Mouse (Mus musculus): Measurements from ENCODE around the gene Rpl13a. TPM values are rescaled to one million over a fixed set of nuclear protein-coding genes. Genes with fewer than 3 reads are reported as not detected.
"Not testable (repeated sequence)": the region's sequence is repeated elsewhere in the genome, so short reads cannot be mapped to it uniquely, and the experiment has no call there.

The Rpl13a gene
- polyA plus RNA-seq, 2 experiments from 2014 or later, result 5,632 to 7,602 TPM

DNA sequence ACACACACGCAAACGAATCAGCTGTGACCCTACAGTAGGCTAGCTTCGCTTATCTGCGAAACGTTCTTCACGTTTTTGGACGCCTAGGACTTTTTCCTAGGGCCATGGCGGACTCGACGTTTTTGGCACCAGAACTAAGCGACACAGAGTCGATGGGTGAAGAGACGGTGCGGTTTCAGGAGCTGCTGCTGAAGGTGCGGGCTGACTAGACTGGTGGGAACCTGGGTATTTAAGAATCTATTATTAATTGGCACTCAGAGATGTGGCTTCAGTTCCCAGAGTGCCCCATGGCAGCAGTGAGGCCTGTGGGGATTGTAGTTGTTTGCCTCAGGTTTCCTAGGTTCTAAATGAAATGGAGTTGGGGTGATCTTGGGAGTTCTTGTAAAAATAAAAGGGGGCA lies 27.6 kb upstream of the Rpl13a start:
- ATAC-seq, result no peak

DNA sequence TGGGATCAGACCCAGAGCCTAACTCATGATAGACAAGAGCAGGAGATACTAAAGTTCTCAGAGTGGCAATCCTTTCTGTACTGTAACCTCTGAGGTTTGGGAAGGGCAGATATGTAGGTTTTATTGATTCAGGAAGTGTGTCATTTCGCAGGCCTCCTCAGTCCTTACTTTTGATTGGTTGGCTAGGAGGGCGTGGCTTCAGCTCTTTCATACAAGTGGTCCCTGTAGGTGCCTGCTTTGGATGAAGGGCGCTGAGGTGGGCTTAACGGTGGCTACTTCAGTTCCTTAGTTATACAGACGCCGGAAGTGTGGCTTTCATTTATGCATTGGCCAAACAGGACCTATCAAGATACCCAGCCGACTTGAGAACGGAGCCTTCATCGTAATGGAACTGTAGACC lies 27.0 kb upstream of the Rpl13a start:
- no peak for ATAC-seq

DNA sequence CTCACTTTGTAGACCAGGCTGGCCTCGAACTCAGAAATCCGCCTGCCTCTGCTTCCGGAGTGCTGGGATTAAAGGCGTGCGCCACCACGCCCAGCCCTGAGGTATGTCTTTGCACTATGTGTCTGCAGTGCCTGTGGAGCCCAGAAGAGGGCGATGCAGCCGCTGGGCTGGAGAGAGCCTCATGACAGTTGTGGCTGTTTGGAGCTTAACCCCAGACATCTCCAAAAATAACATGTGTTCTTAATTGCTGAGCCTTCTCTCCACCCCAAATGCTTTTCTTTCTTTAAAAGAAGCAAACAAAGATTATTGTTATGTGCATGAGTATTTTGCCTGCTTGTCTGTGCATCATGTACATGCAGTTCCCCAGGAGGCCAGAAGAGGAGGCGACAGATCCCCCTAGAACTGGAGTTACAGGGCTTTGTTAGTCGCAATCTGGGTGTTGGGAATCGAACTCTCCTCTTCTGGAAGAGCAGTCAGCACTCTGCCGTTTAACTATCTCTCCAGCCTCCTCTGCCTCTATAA lies 26.5 kb upstream of the Rpl13a start:
- no peak for ATAC-seq

DNA sequence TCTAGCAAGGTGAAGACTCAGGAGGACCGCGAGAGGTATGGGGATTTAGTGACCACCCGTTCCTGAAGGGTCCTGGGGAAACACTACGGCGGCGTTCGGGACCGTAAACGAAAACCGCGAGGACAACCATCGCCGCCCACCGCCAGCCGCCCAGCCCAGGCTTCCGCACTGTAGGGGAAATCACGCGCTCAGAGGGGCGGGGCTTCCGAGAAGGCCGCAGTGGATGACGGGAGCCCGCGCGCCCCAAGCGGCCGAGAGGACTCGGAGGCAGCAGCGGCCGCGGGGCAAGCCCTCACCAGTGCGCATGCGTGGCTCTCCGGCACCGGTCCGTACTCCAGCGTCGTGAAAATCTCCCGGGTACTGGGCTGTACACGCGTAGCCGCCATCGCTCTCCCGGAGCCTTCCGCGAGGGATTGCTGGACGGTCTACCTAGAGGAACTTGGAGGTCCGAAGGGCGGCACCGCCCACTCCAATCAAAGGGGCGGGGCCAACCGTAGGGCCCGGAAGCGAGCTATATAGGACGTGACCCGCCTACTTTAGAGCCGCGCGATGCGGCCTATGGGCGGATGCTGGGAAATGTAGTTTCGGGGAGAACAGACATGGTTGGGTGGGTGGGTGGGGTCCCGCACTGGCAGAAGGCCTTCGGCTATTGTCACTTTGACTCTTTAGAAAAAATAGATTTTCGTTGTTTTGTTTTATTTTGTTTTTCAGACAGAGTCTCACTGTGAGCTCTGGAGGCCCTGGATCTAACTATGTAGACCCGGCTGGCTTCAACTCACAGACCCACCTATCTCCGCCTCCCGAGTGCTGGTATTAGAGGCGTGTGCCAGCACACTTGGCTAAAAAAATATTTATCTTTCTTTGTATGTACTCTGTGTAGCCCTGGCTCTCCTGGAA lies 25.8 kb upstream of the Rpl13a start, which contains the start of the genes Pih1d1 and Aldh16a1:
TSS of gene Pih1d1 (plus strand) at position 208 of the 897 bp plus-strand sequence.
TSS of gene Aldh16a1 (minus strand) at position 489 of the 897 bp plus-strand sequence.
- ATAC-seq, result peak; percentile 97

DNA sequence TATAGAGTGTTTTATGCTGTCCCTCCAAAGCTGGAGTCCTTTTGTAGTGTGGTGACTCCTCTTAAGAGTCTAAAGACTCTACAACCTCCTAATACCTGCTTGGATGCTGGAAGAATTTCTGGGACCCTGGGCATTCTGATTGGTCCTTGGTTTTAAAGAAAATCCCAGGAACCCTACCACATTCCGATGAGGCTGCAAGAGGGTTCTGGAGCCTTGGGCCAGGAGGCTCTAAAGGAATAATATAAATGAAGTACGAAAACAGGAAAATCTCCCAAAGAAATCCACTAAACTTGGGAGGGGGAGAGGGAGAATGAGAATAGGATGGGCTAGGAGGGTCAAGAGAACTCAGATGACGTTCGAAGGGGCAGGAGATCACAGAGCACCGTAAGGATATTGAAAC lies 25.0 kb upstream of the Rpl13a start:
- ATAC-seq, result no peak

DNA sequence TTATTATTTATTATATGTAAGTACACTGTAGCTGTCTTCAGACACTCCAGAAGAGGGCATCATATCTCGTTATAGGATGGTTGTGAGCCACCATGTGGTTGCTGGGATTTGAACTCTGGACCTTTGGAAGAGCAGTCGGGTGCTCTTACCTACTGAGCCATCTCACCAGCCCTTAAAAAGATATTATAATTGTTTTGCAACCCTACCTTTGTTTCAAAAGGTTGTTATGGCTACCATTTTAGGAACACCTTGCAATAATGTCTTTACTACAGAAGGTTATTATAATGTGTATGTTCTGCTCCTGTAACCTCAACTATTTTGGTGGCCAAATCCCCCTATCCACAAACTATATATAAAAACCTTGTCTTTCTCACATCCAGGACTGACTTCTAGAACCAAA lies 24.5 kb upstream of the Rpl13a start:
- ATAC-seq, result not testable (repeated sequence)

DNA sequence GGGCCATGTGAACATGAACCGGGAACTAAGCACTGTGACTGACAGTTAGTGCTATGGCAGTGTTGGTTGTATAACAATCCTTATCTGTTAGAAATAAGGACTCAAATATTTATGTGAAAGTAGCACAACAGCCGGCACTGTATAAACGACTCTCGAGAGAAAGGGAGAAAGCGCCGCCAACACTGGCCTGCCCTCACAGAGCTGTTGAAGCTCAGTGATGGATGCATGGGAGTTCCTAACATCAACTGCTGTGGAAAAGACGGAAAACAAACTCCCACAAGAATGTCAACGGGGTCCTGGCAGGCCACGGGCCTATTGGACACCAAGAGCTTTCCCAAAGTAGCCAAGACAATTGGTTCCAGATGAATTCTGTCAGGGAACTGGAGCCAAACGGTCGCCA lies 22.7 kb upstream of the Rpl13a start:
- ATAC-seq, result no peak

DNA sequence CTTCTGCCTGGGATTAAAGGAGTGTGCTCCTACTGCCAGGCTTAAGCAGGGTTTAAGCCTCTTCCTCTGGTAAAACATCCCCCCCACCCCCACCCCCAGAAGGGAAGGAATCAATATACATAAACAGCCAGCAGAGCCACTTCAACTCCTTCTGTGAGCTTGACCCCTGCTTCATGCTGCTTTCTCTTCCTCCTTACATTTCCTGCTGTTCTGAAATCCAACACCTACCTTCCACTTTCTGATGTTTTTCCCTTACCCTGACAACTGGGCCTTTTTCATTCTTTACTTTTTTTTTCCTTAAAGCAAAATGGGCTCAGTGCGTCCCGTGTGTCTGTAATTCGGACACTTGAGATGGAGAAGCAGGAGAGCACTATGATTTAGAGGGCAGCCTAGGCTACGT lies 21.8 kb upstream of the Rpl13a start:
- no peak for ATAC-seq

DNA sequence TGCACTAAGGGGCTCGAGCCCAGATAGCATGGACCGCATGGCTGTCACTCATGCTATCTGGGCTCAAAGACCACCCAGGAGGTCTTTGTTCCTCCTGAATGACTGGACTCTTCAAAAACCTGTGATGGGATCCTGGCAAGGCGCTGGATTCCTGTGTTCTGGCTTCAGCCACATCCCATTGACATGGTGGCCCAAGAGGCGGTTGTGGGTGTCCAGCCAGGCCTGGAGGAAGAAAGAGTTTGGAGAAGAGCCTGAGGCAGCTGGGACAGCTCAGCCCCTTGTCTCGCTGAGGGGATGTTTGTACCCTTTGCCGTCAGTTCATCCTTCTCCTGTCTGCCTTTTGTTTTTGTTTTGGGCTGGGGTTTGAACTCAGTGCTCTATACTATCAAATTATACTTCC lies 21.0 kb upstream of the Rpl13a start:
- ATAC-seq, result no peak

DNA sequence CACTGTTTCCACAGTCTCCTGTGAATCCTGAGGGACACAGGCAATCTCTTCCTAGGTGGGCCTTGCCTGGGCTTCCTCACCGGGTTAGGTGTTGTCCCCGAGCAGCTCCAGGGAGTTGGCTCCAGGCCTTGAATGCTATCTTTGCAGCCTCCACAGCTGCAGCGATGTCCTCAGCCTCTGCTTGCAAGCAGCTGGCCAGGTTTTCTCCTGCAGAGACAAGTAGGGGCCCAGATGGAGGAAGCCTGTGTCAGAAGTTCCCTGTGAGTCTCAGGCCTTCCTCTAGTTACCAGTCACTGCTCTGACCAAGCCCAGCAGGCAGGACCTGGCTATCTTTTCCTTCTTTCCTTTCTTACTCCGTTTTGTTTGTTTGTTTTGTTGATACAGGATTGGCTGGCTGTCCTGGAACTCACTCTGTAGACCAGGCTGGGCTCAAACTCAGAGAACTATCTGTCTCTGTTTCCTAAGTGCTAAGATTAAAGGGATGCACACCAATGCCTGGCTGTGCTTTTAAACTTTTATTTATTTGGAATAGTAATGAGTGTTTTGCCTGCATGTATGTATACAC lies 20.1 kb upstream of the Rpl13a start:
- no peak for ATAC-seq

DNA sequence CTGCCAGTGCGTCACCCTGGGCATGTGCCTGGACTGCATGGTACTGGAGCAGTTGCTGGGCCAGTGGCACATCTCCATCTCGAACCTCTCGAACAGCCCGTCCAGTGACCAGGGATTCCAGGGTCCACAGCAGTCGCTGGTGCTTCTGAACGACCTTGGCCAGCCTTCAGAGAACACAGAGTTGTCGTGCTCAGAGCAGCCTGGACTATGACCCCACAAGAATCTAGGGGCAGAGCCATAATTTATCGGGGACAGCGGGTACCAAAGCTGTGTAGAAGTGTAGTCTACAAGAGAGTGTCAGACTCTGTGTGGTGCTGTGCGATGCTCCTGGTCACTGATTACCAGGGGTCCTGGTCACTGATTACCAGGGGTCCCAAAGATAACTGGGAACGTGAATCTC lies 19.3 kb upstream of the Rpl13a start:
- no peak for ATAC-seq

DNA sequence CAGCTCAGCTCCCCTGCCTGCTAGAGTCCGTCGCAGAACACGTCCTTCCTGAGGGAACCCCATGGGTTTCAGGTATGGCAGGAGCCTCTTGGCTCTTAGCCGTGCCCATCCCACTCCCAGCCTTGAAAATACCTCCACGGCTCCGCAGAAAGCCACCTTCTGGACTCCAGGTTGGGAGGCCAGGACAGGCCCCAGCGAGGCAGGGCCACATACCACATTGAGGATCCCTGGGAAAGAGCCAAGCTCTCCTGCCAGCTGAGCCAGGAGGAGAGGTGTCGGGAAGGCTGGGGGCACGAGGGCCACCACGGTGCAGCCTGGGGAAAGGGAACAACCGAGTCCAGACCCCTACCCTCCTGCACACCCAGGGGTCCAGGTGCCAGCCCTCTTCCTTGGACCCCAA lies 18.7 kb upstream of the Rpl13a start:
- ATAC-seq, result no peak

DNA sequence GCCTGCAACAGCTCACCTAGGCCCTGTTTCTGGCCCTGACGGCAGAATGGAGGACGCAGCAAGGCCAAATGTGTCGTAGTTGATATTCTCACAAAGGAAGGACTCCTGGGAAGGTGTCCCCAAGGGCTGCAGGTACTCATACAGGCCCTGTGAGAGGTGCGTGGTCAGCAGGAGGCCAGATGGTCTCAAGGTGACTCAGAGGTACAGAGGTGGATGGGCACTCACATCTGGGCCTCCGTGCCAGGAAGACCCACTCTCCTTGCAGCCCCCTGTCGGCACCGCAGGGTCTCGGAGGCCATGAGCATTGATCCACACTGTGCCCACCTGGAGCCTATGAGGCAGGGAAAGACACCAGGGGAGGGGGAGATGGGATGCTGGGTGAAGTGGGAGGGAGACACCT lies 16.9 kb upstream of the Rpl13a start:
- ATAC-seq, result no peak

DNA sequence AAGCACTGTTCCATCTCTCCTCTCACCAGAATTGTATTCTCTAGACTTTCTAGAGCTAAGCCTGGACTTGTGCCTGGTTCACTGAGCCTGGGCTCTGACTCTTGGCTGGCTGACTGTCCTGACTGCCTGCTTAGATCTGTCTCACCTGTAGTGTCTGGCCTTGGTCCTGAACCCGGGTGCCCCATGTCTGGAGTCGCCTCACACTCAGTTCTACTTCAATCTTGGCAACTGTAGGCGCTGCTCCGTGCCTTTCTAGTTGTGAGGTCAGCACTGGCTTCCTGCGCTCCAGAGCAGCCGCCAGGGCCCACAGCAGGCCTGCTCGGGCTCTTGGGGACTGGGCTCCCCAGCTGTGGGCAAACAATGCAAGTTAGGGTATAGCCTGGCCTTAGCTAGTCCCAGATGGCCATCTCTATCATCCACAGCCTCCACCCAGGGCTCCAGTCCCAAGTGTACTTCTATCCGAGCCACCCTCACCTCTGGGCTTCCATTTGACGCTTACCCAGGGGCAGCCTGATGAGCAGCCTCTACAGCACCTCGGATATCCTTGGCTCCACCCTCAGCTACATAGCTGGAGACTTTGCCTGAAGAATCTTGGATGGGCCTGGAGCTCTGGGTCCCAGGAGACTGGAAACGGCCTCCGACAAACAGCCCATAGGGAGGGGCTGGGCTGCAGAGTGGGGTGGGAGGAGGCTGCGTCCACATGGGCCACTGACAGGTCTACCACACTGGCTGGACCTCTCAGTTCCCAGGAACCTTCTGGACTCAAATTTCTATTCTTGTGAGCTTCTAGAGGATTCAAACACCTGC lies 16.0 kb upstream of the Rpl13a start:
- no peak for ATAC-seq

DNA sequence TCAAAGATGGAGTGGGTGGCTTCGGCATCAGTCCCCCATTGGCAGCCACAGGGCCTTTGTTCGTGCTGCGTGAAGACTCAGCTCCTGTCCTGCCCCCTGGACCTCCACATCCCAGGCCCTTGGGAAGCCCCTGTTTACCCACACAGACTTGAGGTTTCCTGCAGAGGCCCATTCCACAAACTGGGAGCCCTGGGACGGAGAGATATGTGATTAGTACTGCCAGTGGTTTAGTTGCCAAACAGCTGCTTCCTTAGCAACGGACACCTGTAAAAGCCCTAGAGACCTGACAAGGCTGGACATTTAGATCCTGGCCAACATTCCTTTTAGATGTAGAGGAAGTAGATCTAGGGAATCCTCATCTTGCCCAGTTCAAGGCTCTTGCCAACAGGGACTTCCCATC lies 13.4 kb upstream of the Rpl13a start:
- no peak for ATAC-seq

DNA sequence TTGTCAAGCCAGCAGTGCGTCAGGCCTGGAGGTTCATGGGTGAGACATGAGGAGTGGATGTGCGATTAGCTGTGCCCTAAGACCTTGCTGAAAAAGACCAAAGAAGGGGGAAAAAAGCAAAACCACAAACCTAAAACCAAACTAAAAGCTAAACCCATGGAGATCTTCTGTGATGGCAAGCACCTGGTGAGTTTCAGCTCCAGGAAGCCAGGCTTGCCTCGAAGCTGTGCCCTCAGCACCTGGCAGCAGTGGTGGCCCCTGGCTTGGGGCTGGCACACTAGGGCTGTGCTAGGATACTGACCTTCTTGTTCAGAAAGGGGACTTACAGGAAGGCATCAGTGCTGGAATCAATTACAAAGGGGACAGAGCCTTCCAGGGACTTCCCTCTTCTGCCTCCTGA lies 12.8 kb upstream of the Rpl13a start:
- no peak for ATAC-seq

DNA sequence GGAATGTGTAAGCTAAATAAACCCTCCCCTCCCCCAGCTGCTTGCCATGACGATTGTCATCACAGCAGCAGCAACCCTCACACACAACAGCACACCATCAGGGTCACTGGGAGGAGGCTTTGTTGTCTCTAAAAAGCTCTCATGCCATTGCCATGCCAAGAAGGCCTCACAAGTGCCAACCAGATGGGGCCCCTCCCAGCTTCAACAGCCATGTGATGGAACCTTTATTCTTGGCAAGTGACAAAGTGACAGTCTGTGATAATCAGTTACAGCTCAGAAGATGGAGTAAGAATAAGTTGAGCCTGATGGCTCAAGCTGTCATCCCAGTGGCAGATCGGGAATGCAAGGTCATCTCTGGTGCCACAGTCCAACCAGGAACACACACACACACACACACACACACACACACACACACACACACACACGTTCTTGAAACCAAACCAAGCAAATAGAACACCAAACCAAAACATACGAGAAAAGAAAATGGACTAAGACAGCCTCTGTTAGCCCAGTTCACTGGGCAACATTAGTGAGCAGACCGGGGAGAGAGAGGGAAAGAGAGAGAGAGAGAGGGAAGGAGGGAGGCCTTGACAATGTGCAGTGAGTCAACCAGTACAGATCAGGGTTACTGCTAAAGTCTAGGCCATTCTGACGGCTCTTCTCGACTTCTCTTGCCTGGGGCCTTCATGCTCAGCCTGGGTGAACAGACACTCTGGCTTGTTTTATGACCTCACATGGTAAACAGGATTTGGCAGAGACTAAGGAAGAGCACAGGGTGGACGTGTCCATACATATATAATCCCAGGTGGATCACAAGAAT lies 11.6 kb upstream of the Rpl13a start:
- ATAC-seq, result no peak

DNA sequence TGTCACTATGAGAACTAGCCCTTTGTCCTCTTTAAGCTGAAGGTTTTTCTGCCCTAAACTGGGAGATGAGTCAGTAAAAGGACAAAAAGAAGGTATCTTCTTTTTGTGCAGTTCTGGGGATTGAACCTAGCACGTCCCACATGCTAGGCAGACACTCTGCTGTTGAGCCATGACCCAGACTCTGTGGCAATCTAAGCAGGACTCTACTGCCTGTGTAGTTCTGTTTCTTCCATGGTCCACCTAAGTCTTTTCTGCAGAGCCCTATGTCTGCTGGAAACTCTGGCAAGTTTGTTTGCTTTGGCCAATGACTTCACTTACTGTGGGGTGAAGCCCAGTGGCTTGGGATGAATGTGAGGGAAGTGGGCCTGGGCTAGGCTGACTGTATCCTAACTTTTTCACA lies 9.8 kb upstream of the Rpl13a start:
- no peak for ATAC-seq

DNA sequence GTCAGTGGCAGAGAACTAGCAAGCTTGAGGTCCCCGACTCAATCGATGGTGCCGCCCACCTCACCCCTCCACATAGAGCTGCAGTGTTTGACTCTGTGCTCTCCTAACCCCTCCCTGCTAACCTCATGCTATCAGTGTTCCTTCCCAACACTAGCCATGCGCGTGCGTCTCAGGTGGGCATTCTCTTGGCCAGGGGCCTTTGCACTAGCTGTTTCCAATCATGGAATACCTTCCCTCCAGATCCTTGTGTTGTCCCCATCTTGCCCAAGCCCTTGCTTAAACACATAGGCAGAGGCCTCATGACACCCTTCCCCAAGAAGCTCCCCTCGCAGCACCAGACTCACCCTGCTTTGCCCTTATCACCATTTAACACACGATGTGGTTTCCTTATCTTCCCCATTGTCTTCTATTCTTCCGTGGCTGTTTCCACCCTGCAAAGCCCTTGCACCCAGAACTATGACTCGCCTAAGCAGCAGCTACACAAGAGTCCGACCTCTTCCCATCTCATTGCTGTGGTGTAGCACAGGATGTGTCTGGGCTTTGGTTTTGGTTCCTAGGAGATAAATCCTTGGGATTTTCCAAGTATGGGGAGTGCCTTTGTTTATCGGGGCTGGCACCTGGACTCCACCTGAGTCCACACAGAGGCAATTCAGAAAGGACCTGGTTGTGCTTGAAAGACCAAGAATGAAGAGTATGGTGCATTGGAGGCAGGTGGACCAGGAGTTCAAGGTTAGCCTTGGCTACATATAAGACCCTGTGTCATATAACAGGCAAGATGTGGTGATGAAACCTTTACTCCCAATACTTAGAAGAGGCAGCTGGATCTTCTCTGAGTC lies 8.8 kb upstream of the Rpl13a start:
- no peak for ATAC-seq

DNA sequence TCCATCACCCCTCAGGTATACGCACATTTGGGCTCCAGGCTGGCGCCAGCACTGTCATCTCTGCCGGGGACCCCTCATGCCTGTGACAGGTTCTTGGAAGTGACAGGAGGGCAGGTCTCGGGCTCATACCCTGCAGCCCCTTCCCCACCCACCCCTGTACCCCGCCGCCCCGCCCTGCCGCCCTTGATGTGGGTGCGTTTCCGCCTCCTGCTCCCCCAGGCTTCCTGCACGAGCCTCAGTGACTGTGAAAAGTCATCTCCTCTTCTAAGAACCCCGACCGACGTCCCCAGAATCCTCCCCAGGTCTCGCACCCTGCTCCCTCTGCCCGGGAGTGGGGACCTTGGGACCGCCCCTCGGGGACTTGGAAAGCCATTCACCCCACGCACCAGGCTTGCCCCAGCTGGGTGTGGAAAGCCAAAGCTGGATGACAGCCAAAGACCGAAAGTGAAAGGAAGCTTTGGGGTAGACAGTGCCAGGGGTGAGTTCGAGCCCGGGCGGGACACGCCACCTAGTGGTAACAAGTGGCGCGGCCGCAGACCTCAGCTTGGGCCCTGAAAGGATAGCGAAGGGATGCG lies 7.5 kb upstream of the Rpl13a start, which contains the start of the genes Gm45713 and Flt3l:
TSS of gene Gm45713 (minus strand) at position 239 of the 575 bp plus-strand sequence.
TSS of gene Flt3l (minus strand) at position 440 of the 575 bp plus-strand sequence.
- peak; percentile 84 for ATAC-seq

DNA sequence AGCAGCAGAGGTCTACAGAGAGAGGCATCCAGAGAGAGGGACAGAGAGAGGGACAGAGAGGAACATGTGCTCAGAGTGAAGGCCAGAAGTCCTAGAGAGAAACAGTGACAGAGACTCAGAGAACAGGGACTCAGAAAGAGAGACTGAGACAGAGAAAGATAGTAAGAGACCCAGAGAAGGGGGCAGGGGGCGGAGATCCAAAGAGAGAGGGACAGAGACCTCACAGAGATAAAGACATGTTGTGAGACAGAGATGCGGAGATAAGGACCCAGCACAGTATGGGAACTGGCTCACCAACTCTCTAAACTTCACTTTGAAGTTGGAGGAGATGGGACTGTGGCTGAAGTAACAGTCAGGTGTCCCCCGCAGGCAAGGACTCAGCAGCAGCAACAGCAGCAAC lies 6.8 kb upstream of the Rpl13a start:
- ATAC-seq, result no peak

All from CD4-positive, CD25-positive, alpha-beta regulatory T cell, adult 4 months (primary cell).